Mouse (Mus musculus): ENCODE measurements around the gene Plekhm1.

DNA sequence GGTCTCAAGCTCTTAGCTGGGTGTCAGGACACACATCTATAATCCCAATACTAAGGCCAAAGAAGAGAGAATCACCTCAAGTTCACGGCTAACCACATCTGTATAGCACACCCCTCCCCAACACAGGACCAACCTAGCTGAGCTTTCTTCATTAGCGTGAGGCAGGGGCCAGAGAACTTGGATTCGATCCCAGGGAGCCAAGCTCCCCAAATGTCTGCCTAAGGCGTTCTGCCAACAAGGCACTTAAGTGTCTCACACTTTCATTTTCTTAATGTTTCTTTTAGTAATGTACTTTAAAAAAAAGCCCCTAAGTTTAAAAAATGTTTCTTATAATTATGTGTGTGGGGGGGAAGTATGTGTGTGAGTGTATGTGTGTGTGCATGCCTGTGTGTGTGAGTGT is 91.8 kb downstream of the Plekhm1 start:
- TF ChIP-seq CTCF (IDR thresholded peaks at IDR 0.05; ENCODE audit: insufficient read depth, low read length) (no peak), POLR2A (IDR thresholded peaks at IDR 0.05; ENCODE audit: borderline replicate concordance, extremely low read depth, low read depth, low read length) (no peak)

All from lung, adult 2 months (tissue).